Mouse (Mus musculus) thymus, postnatal 14 days (tissue): ENCODE measurements around the gene Farp1.

Experiments
- DNase-seq: peaks from one replicate; pipeline ENCODE4 v3.0.0; 2021

Farp1 gene

DNA sequence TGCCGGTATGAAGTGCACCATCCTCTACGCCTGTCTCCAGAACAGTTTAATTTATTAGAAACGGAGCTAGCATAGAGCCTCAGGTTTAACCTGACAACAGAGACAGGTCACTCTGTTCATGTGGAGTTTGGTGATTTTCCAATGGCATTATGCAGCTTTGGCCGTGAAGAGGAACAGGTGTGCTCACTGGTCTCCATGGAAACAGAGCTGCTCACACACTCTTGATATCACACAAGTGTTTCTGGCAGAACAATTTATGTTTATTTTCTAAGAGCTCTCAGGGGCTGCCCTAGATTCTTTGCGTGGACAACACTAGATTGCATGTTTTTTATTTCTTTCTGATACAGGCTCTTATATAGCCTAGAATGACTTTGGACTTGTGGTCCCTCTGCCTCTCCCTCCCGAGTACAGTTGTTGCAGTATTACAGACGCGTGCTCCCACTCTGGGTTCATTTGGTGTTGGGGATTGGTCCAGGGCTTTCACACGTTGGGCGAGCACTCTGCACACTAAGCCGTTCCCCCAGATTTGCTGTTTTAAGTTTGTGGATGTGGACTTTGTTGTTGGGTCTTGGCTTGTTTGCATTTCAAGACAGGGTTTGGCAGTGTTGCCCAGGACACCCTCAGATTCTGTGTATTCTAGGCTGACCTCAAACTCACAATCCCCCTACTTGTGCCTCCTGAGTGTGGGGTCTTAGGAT lies 113.2 kb downstream of the Farp1 start:
- no peak for DNase-seq

DNA sequence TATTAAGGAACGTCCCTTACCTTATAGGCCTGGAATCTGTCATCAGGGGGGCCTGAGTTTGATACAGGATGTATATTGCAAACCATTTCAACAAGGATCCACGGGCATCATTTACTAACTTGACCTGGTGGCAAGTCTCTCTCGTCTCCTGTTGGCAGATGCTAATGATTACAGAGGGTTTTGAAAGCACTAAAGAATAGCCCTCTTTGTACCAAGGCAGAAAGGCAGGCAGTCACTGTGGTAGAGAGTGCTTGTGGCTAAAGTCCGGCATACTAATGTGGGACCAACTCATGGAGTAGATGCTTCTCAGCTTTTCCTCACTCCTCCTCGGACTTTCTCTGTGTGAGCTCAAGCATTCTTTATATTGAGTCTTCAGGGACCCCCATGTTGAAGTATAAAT lies 115.0 kb downstream of the Farp1 start:
- no peak for DNase-seq

DNA sequence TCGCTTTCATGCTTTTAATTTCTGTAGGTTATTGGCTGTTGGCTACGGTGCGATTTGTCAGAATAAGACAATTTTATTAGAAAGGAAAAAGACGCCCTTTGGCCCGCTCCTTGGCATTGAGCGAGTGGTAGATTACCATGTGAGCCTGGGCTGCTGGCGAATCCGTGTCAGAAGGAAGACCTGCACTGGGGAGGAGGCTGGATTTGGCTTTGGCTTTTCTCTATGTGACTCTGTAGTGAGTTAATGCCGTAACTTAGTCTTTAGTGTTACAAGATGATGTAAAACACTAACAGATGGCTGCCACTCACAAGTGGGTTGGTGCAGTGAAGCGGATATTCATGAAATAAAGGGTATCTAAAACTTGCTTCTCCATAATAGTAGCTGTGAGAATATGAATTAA lies 116.8 kb downstream of the Farp1 start:
- DNase-seq: no peak

DNA sequence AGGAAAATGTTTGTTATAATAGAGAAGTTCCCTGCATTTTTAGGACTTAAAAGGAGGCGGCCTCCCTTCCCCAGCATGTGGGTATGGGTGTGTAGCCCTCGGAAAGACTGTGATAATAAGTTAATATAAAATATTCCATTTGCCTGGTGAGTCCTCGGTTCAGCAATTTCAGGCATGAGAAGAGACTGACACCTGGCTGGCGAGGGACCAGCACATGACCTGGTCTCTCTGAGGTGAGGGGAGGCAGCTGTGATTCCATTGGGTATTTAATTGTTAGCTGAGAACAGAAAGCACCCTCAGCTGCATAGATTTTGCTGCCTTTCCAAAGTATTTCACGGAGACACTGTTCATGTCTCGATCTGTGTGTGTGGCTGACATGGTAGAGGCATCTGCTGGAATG lies 117.8 kb downstream of the Farp1 start:
- no peak for DNase-seq

DNA sequence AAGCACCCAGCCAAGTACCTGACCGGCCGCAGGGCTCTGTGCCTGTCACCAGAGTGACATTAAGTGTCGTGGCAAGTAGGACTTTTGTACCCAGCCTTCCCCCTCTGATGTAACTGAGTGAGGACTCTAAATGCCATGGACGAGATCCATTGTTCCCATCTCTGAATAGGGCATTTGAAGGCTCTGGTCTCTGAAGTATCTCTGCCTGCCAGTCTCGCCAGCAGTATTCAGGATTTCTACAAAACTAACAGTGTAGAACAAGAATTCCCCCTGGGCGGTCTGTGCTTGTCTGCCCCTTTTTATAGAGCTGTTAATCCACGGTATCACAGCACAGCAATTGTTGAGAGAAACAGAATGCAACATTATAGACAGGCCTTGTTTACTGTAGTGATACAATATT lies 118.3 kb downstream of the Farp1 start:
- DNase-seq: no peak

DNA sequence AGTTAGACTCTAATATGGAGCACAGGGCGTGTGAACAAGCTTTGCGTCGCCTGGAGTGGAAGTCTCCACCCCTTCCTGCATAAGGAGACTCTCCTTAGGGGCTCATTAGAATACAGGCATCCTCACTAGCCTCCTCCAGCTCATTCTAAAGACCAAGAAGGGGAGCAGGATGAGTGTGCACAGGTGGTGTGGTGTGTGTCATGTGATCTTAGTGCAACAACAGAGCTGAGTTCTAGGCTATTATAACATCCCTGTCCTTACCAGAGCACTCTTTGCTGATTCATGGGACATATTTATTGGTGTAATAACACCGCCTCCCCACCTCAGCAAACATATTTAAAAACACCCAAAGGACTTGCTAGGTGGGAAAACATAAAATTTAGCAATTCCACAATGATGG lies 120.2 kb downstream of the Farp1 start:
- no peak for DNase-seq

DNA sequence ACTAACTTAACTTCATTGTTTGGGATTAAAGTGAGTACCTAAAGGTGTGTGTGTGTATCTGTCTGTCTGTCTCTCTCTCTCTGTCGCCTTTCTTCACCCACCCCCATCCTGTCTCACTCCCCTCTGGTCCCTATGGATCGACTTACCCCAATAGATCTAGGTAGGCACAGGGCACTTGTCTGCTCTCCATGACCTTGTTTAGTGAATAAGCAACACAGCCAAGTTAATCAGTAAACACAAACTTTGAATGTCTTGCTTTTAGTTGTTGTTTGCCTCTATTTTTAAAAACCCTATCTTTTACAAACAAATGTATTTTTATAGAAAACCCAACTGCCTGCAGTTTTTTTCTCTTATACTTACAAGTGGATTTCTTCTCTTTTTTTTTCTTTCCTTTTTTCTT lies 123.6 kb downstream of the Farp1 start:
- no peak for DNase-seq

DNA sequence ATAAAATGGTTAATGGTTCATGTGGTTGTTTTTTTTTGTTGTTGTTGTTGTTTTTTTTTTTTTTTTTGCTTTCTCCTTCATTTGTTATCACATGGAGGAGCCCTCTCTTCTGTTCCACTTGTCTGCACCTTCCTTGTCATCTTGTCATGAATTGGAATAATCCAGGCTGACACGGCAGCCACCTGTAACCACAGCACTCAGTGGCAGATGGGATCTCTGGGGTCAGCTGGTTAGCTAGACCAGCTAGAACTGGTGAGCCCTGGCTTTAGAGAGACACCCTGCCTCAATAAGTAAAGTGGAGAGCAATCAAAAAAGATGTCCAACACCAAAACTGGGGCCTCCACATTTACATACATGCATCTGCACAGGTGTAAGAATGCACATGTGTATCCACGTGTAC lies 127.8 kb downstream of the Farp1 start:
- DNase-seq: no peak

DNA sequence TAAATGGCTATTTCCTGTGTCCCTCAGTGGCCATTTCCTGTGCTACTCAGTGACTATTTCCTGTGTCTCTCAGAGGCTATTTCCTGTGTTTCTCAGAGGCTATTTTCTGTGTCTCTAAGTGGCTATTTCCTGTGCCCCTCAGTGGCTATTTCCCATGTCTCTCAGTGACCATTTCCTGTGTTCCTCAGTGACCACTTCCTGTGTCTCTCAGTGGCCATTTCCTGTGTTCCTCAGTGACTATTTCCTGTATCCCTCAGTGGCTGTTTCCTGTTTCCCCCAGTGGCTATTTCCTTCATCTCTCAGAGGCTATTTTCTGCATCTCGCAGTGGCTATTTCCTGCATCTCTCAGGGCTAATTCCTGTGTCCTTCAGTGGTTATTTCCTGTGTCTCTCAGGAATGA lies 129.9 kb downstream of the Farp1 start:
- no peak for DNase-seq

DNA sequence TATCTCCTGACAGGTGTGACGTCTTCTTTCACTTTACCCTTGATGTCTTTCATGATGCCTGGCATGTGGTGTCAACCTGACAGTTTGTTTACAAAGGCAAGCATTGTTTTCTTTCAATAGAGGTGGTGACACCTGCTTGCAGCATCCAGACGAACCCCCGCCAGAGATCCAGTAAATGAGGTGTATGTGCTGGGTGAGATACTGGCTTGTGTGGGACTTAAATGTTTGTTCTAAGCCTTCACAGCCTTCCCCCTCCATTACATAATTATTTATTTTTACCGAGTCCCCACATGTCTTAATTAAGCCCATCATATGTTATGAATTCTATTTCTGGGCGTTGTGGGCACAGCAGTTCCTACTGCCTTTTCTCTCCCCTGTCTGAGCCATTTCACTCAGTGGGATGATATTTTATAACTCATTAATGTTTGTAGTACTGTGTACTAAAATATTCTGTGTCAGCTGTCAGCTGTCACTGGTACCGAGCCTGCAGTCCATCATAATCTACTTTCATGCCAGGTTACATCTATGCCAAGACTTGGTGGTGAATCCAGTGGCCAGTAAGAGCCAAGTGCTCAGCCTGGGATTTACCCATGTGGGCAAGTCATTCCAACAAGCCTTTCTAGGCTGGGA lies 130.5 kb downstream of the Farp1 start:
- DNase-seq: no peak

DNA sequence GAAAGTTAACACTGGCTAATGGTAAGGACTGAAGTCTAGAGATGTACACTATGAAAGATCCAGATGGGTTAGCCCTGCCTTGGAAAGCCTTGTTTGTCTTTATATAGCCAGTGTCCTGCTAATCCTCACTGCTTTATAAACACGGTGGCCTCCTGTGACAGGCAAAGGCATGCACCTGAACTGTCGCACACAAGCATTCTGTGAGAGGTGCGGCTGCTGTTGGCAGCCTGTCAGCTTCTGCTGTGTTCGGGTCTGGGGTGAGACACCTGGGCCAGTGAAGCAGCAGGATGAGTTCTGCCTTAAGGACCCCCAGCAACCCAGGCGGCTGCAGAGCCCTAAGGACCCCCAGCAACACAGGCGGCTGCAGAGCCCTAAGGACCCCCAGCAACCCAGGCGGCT lies 131.0 kb downstream of the Farp1 start:
- no peak for DNase-seq

DNA sequence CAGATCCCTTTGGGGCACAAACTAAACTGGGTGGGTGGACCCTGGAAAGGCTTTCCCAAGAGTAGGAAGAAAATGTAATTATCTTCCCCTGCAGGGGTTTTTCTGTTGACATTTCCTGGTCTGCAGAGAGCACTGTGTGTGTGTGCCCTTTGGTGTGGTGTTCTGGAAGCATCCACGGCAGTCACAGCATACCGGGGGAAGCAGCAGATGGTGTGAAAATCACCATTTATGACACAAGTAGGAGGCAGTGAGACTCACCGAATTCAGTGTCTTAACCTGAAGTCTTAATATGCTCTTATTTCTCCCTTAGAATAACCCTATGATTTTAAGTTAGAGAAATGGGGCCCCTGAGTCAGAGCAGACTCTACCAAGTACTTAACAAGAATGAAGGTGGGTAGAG lies 133.7 kb downstream of the Farp1 start:
- DNase-seq: no peak

DNA sequence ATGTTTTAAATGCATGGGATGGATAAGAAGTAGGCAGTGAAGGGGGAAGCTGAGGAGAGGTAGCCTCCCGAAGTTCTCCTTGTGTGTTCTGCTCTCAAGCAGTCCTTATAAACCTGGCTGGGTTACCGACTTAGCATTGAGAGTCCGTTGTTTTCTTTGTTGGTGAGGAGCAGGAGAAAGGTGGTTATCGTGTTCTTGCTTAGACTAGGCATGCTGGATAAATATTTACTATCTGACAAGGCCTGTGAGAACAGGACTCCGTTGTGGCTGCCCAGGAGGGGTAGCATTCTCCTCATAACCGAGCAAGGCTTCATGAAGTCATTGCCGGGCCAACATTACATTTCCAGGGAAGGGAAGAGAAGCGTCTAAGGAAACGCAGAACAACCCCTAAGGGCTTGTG lies 135.3 kb downstream of the Farp1 start:
- DNase-seq: no peak

DNA sequence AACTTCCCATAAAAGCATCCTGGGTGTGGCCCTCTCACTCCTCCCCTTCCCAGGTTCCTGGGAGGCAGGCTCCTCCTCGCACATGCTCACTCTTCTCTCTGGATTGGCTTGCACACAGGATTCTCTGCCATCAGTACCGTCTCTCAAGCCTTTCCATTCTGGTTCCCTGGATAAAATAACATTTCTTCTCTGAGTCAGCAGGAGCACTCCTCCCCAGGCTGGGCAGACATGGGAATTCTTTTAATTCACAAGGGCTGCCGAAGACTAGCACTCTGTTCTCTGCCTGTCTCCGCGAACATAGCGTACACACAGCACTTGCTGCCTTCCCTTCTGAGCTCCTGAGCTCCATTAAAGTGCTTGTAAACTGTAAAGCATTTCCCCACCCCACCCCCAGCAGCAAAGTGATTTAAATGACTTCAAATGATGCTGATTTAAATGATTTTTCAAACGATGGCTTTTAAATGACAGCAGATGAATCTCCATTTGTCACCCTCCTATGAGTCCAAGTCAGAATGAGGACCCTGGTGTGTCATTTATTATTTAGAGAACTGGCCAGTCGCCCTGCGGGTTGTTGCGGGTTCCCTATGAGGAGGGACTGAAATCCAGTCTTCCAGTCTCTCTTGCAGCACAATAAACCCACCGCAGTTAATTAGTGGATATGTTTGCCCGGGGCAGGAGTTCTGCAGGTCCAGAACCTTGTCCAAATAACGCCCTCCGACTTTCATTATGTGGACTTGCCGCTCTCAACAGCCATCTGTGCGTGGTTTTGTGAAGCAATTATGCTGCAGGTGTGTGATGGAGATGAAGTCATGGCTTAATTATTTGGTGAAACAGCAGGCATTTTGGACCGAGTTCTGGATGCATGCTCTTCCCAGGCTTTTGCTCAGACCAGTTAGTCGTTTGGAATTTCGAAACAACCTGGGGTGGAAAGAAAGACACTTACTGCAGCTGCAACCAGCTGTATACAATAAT lies 137.4 kb downstream of the Farp1 start:
- no peak for DNase-seq

DNA sequence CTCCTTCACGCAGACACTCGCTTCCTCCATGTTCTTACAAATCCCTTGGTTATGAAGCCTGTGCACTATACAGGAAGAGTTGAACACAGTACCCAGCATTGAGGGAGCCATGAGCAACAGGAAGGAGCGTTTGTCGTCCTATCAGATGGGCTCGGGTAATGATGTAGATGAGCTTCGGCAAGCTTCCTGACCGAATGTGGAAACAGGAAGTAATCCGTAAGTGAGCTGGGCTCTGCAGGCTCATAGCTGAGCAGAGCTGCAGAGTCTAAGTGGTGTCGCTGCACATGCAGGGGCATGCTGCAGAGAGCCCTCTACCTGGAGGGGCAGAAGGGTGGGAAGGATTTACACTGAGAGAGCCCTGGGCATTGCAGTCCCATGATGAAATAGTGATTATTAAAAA lies 140.4 kb downstream of the Farp1 start:
- DNase-seq: peak; percentile 16

DNA sequence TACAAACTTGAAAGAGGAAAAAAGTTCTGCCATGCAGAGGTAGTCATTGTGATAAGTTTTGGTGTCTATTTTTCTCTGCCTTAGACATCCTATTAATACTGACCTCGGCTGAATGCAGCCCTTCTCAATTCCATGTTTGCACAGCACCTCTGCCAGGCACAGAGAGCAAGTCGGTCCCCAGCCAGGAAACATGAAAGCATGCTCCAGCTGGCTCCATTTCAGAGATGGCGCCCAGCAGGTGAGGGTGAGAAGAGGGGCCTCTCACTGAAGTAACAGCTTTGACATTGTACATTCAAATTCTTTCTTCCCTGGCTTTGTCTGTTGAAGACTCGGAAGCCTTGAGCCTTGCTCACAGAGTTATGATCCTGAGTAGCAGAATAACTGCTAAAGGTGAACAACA lies 140.9 kb downstream of the Farp1 start:
- no peak for DNase-seq

DNA sequence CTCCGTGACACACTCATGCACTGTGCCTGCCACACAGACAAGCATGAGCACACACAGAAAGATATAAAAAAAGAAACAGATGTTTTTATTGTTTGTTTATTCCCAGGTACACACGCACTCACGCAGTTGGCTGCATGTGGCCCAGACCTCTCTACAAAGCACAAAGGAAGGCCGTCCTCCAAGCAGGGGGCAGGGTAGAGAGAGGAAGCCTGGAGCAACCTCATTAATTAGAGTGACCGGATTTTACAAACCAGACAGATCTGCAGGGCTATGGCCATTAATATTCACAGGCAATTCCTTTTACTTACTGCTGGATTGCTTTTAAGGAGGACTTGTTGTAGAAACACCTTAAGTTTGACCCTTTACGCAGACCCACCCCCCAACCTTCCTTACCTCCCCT lies 142.9 kb downstream of the Farp1 start:
- no peak for DNase-seq

DNA sequence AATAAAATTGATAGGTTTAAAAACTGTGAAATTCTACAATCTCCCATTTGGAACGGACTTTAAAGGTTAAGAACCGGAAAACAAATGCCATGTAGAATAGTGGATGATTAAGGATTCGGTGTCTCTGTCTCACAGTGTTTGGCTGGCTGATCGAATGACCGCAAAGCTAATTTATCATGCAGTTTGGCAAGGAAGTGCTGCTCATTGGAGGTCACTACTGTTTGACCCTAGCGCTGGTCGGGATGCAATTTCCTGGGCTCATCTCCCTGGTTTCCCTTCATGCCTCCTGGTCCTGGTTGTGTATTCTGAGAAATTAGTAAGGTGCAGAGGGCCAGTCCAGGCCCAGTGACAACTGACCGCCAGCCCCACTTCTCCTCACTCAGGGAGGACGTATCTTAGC lies 145.6 kb downstream of the Farp1 start:
- DNase-seq: no peak

DNA sequence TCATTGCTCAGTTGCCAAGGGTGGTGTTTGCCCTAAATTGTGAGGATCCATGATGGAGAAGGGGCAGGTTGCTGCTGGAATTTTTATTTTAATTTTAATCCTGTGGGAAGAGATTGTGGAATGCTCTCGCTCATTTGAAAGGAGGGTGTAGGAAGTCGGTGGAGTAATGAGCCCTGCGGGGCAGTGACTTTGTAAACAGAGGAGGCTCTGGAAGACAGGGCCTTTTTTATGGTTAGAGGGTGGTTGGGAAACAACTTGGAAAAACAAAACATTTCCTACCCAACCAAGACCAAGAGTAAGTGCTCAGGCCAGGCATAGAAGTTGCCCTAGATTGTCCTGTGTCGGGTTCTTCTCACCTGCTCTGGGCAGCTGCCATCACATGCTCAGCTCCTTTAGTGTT lies 146.8 kb downstream of the Farp1 start:
- no peak for DNase-seq

DNA sequence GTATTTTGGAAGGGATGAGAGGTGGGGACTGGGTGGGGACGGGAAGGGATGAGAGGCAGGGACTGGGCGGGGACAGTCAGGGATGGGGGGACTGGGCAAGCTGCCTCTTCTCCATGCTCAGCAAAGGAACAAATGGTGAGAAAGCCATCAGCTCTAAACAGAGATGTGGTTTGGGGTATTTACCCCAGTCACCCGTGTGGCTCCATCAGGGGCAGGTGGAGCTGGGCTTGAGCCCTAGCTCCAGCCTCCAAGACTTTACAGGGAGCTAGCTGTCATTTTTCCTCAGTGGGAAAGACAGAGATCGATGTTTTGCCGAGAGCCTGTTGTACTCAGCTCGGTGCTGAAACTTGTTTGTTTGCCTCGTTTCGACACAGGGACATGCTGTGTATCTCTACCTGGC lies 148.0 kb downstream of the Farp1 start:
- no peak for DNase-seq

DNA sequence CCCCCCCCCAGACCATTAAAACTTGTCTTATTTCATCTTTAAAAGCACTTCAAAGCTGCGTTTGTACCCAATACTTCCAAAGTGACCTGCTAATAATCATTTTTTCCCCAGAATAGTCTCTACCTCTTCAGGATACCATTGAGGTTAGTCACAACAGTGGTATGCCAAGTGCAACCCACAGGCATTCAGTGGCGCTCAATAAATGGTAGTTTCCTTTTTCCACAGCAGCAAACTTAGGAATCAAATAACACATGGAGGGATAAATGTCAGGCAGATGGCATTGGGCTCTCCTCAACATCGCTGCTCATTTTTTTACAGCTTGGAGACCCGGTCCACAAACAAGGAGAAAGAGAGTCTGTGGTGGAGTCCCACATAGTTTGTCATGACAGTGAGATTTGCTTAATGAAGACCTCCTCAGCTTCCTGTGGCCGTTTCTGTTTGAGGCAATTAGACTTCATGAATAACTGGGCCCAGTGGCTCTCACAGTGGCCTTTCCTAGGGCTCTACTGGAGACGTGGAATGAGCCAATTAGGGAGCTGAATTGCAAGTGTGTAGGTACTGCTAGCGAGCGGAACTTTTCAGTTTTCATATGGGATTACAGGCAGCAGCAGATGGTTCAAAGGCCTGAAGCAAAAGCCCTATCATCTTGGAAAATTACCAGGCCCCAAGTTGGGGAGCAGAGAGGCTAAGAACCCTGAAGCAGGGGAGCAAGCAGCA lies 148.6 kb downstream of the Farp1 start:
- DNase-seq: no peak

DNA sequence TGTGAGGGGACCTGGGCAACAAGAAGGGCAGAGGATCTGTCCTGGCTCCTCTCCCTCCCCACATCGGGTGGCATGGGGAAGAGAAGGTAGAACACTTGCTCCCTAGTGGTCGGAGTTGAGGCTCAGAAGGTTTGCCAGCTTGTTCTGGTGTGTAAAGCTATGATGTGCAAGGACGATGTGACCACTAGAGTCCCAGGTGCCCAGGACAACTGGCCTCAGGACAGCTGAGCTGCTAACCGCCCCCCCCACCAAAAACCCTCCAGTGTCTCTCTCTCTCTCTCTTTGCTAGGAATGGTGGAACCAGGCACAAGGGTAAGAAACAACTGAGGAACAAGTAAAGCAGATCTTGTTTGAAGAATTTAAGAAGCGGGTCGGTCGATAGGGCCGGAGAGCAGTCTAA lies 149.4 kb downstream of the Farp1 start:
- DNase-seq: no peak

DNA sequence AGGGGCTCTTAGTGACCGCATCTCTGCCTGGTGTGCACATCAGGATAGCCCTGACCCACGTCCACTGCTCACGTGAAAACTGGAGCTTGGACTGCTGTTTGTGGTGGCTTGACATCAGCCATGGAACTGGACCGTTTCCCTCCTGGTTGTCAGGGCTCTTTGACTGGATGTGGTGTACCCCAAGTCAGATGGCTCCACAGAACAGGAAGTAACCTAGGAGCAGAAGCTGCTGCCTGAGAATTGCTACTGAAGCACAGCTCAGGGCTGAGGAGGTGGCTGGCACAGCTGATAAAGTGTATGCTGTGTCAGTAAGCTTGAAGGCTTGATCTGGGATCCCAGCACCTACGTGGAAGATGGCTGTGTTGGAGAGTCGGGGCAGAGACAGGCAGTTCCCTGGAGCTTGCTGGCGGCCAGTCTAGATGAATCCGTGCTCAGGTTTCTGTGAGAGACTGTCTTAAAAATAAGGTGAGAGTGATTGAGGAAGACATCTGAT lies 151.4 kb downstream of the Farp1 start:
- no peak for DNase-seq
